Mouse (Mus musculus): Measurements from ENCODE around the gene Olfr680-ps1.
"Not testable (repeated sequence)": the region's sequence is repeated elsewhere in the genome, so short reads cannot be mapped to it uniquely, and the experiment has no call there.

The Olfr680-ps1 gene

GRCm38 (mm10) chr7:105092717-105093116, at the start of gene Olfr680-ps1:
Gene Olfr680-ps1 (minus strand): TSS chr7:105092817.
- DNase-seq (ENCODE audit: low spot score) = not testable (repeated sequence)

GRCm38 (mm10) chr7:105141275-105141674, 48.7 kb upstream of the Olfr680-ps1 start:
- no peak for DNase-seq (ENCODE audit: low spot score)

DNA sequence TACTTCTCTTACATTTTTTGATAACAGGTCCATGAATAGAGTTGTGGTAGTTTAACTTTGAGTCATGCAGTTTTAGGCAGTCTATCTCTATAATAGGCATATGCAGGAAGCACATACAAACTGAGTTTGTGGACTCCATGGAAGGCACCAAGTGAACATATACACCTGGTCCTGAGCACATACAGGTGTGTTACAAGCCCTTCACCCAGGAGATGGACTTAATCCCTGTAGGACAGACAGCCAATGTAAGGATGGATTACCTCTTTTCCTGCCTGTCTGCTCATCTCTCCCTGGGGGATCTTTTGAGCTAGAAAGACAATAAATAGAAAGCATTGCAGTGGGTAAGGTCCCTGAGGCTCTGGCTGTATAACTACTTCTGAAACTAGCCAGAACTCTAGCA, 23.9 kb upstream of the Olfr680-ps1 start, which contains the start of gene Olfr681:
Olfr681 (plus strand) TSS at position 301 of the 400 bp plus-strand sequence.
- no peak for DNase-seq (ENCODE audit: low spot score)

- no peak for DNase-seq (ENCODE audit: low spot score)
Observed at GRCm38 (mm10) chr7:105080905-105081304, 11.7 kb downstream of the Olfr680-ps1 start, which contains the start of gene Olfr679. Gene Olfr679 (plus strand): TSS chr7:105081205.

DNA sequence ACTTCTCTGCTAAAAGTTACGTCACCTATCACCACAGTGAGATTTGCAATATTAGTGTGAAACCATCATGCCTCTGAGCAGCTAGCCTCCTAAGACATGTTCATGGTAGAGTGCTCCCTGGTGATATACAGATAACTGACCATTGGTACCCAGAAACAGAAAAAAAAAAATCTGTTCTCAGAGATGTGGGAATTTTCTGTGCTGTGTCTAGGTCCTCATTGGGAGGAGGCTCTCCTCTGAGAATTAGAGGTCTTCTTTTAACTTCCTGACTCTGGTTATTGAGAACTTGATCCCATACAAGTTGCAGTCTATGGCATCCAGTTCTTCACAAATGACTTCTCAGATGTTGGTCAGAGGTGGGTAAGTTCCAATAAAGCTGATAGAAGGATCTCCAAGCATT, 28.4 kb downstream of the Olfr680-ps1 start, which contains the start of gene Olfr678:
Olfr678 (plus strand) TSS at position 301 of the 400 bp plus-strand sequence.
- DNase-seq (ENCODE audit: low spot score) = no peak

GRCm38 (mm10) chr7:105058951-105059350, 33.7 kb downstream of the Olfr680-ps1 start:
- no peak for DNase-seq (ENCODE audit: low spot score)

Data from T-cell, adult 2 months (primary cell).